Mouse (Mus musculus) embryo, embryonic 11 days (tissue): ENCODE results near the gene Hunk.

Experiments
- DNase-seq: peaks from one replicate; pipeline ENCODE4 v3.0.0-alpha.2; 2015

Gene Hunk

DNA sequence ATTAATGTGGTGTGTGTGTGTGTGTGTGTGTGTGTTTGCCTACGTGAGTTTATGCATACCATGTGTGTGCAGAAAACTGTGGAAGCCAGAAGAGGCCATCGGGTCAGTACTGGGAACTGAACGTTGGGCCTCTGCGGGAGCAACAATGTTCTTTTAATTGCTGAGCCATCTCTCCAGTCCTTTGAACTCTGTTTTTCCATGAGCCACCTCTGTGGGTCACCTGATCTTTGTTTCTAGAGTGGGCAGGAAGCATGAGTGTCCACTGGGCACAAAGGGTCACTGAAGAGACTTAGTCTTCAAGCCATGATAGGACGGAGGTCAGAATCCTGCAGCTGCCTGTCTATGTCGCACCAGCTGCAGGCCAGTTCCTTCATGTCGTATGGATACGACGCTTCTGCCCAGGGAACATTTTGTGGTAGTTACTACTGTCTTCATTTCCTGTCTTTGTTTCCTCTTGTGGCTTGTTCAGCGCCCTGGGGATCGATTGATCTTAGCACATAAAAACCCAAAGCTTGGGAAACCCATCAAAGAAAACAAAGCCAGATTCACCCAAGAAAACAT lies 10.3 kb downstream of the Hunk start:
- DNase-seq = no peak

DNA sequence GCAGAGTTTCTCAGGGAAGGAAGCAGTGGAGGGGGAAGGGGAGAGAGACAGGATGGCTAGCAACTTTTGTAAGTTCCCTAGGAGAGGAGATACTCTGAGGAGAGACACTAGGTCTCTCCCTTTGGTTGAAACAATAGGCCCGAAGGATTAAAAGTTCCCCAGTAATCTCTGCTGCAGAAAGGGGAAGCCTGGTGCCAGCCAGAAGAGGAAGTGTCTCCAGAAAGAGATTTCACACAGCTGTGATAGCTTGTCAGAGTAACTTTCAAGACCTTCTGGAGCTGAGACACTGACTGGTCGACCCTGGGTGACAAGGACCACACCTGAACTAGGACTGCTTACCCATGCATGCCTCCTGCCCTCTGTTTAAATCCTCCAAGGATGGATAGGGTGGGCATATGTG lies 11.1 kb downstream of the Hunk start:
- DNase-seq = no peak

DNA sequence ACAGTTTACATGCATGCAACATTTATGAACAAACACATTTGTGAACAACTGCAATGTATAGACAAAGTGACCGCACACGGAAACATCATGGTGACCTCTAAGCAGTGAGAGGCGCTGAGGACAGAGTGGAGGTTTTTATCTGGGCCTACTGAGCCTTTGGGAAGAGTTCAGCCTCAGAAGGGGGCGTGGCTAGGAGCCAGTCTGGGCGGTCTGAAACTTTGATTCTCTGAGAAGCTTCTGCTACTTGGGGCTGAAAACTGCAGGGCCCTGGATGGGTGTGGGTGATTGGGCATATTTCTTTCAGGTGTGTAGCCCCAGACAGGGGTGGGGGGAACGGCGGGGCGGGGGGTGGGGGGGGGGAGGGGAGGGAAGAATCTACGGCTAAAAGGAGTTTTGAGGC lies 14.5 kb downstream of the Hunk start:
- DNase-seq = peak; percentile 83

DNA sequence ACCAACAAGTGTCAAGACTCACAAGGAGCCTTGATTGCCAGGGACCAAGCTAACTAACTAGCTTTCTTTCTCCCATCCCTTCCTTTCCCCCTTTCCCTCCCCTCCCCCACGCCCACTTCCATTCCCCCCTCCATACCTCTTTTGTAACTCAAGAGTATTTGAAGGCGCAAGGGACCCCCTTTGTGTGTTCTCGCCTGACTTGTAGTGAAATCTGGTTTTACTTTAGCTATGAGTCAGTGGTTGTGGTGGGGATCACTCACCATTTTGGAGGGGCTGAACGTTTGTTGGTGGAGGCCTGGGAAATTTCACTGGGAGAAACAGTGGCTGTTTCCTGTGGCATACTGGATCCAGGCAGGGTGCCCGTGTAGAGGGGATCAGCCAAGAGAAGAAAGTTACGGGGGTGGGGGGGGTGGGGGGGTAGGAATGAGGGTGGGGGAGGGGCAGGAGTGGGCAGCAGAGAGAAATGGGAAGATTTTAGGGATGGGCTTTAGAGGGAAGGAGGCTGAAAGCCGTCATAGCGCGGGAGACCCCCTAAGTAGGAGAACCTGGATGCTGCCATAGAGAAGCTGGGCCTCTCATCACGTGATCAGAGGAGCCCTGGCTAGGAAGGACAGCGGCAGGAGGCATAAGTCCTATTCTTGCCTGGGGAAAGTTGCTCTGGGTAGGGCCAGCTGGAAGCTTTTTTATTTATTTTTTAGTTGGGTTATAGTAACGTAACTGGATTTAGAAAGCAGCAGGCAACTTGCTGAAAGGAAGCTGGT lies 15.3 kb downstream of the Hunk start:
- DNase-seq = peak; percentile 59

DNA sequence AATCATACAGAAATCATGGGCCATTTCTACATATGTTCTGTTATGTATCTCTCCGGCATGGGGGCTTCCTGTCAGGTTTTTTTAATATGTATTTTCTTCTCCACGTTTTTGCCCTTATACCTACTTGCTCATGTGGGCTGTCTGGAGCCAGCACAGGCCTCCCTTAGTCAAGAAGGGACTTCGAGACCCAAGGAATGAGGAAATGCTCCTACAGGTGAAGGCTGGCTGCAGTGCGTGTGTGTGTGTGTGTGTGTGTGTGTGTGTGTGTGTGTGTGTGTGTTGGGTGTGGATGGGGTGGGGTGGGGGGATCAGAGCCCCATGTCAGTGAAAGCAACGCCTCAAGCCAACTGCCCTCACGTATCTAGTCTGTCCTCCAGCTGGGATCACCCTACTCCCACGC lies 16.5 kb downstream of the Hunk start:
- no peak for DNase-seq

DNA sequence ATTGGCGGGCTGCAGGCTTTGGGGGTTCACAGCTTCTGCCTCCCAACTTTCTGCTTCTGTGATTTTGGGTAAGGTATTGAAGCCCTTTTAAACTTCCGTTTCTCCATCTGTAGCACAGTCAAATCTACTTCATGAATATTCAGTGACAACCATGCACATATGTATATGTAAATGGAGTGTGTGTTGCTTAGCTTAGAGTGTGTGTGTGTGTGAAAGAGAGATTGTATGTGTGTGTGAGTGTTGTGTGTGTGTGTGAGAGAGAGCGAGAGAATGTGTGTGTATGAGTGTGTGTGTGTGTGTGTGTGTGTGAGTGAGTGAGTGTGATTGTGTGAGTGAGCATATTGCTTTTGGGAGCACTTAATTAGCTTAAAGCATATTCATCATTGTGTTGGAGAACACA lies 19.4 kb downstream of the Hunk start:
- no peak for DNase-seq

DNA sequence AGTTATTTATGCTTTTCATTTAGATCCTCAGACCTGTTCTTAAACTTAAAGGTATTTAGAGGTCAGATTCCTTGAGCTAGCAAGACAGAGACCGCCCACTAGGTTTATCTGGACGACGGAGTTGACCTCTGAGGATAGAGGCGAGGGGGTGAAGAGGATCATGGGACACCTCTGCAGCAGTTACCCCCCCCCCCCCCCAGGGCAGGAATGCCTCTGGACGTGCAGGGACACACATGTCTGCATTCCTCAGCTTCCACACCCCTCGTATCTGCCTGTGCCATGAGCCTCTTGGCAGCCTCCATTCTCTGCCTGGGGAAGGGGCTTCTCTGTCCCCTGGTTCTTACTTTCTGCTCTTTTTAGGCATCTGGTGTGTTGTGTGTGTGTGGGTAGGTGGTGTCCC lies 19.8 kb downstream of the Hunk start:
- peak; percentile 50 for DNase-seq

DNA sequence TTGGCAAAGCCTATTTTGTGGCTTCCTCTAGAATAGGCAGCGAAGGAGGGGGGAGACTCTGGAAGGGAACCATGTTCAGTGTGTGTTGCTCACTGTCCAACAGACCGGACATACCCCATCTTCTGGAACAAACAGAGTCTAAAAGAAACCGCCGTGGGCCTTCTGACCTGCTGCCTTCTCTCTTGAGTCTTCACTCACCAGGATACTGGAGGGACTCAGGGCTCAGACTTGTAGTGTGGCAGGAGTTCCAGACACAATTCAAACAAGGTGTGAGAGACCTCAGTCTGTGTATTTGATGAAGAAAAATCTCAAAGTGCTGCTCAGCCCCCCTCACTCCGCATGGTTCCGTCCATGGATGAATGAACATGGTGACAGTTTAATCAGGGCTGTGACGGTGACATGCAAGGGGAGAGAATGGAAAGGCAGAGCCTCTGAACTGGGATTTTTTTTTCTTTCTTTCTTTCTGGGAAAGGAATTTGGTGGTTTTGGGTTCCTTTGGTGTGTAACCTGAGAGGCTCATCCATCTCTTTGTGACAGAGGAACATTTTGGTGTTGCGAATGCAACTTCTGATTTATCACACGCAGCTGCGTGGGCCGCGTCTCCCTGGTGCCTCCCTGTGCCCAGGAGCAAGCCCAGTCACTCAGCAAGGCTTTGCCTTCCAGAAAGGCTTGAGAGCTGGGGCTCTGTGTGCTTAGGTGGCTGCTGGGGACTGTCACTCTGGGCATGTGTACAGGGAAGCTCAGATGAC lies 21.9 kb downstream of the Hunk start:
- peak; percentile 76 for DNase-seq

DNA sequence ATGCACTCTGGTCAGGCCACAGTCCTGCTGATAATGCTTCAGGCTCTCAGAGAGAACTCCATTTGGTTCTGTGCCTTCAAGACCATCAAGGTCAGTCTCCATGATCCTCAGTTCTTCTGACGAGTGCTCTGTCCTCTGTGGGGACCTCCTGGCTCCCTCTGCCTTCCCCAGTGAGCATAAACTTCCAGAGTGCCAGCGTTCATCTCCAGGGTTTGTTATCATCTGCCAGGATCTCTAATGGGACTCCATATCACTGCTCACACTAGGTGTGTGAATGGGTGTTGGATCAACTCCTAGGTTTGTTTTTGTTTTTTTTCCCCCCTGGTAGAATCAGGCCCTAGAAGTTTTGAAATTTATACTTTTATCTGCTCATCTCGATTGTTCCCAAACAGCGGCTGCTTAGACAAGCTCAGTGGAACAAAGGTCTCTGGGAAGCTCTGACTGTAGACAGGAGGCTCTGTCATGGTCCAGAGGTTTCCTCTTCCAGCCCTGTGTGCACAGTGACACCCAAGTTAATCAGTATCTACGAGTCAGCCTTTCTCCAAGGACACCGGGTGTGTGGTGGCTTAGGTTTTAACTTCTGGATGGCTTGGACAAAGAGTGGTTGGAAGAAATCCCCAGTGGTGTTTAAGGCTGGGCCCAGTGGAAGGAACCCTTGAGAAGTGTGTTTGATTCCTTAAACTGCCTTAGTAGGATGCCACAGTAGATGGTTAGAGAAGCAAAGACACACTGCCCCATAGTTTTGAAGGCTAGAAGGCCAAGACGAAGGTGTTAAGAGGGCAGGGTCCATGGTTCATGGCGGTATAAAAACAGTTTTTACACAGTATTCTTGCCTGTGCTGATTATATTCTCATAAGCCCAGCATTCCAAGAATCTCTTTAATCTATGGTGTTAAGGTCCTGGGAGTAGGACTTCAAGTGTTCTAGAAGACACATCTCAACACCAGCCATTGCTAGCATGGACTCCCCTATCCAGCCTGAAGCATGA lies 26.6 kb downstream of the Hunk start:
- DNase-seq = no peak

DNA sequence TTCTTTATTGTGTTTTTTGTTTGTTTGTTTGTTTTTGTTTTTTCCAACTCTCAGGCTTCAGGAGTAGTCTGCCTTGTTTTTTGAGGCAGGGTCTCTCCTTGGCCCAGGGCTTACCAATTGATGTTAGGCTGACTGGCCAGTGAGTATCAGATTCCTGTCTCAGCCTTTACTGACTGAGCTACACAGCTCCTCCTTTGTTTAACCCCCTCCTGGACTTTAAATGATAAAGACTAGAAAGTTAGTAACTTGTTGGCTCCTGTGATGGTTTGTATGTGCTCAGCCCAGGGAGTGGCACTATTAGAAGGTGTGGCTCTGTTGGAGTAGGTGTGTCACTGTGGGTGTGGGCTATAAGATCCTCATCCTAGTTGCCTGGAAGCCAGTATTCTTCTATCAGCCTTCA lies 30.8 kb downstream of the Hunk start:
- DNase-seq = no peak

DNA sequence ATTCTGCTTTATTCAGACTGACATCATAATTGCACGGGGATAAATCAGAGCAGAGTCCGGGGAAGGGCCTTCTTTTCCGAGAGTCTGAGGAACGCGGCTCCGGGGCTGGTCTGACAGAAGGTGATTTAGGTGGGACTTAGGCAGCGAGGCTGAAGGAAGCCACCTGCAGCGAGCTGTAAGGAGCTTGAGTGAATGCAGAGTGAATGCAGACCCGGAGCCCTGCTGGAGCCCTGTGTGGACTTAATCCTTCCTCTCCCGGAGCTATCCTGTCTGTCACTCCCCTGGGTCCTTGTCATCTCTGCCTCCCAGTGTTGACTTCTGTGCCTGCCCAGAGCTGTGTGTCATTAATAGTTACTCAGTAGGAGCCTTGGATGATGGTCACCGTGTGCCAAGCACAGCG lies 32.8 kb downstream of the Hunk start:
- peak; percentile 78 for DNase-seq

DNA sequence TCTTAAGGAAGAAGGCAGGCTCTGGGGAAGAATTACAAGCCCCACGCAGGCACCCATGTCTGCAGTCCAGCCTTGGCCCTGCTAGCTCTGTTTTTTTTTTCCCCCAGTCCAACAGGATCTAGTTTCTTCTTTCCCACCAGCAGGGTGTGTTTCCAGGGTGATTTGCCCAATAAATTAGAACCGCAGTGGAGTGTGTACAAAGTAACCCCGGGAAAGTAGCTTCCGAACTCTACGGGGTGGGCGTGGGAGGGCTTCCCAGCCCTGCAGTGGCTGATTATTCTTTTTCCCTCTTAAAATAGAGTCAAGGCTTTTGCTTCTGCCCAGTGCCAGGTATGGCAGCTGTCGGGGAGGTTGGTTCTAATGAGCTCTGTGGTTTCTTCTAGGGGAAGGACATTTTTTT lies 35.3 kb downstream of the Hunk start:
- DNase-seq = peak; percentile 58

DNA sequence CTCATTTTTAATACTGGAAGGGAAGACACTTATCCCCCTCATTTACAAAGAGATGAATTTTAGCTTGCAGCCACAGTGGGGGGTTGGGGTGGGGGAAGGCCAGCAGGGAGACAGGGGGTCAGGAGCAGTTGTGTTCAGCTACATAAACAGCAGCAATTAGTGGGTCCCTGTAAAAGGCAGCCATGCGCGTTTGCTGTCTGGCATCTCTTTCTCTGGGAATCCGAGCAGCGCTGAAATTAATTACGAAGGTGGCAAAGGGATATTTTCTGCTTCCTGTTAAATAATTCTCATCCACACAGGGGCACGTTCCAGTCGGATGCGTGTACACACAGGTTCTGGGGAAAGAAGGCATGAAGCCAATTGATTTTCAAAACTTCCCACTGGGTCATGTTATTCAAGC lies 35.7 kb downstream of the Hunk start:
- DNase-seq = no peak

DNA sequence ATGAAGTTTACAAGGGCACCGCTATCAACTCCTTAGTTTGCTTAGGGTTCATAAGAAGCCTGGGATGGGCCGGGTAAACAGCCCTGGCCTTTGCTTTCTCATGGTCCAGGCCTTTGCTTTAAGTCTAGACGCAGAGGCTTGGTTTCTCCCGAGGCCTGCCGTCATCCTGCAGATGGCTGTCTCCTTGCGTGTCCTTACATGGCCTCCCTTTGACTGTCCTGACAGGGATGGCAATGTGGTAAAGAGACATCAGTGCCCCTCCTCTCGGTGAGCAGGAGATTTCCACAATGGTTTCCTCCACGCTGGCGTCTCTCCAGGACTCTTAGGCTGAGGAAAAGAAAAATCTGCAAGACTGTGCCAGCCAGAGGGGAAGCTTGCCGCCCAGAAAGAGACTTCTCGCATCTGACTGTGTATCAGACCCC lies 36.3 kb downstream of the Hunk start:
- DNase-seq = no peak

DNA sequence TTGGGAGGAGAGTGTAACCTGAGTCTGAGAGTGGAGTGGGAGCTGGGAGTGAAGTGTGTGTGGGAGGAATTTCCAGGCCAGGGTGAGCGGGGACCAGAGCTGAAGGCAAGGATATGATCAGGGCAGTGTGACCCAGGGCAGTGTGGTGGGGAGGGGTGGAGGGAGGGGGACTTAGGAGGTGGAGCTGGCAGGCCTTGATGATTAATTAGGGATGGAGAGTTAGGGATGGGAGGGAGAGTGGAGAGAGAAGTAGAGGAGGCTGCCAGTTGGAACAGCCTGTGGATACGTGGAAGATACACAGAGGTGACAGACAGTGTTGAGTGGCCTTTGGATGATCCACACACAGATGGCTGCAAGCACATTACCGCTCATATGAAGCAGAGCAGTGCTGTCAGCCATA lies 38.1 kb downstream of the Hunk start:
- no peak for DNase-seq

DNA sequence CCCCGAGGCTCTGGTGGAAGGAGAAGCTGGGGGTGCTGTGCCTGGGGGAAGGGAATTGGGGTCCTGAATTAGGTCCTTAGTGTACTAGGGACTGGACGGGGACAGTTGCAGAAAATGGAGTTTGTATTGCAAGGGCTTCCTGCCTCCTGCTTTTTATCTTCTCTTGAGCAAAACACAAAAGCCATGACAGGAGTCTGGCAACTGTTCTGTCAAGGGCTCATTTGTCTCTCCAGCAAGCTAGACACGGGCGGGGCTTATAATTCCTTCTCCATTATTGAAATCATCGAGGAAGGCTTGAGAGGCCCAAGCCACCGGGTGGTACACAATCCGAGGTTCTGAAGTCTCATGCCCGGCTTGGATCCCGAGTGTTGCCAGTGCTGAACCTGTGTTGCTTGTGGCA lies 38.6 kb downstream of the Hunk start:
- no peak for DNase-seq

DNA sequence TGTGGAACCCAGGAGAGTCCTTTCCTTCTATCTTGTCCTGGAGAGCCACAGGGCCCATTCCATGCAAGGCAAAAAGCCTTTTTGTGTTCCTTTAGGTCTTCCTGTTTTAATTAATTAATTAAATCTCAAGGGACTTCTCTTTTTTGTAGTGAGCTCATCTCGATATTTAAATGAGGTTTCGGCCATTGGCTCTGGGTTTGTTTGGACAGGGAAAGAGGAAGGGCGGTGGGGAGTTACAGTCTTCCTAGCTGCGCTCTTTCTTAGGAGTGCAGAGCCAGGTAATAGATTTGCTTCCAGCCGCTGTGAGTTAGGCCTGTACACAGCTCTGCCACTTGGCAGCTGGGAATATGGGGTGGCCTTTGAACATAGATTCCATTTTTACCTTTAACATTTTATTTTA lies 40.4 kb downstream of the Hunk start:
- DNase-seq = no peak

DNA sequence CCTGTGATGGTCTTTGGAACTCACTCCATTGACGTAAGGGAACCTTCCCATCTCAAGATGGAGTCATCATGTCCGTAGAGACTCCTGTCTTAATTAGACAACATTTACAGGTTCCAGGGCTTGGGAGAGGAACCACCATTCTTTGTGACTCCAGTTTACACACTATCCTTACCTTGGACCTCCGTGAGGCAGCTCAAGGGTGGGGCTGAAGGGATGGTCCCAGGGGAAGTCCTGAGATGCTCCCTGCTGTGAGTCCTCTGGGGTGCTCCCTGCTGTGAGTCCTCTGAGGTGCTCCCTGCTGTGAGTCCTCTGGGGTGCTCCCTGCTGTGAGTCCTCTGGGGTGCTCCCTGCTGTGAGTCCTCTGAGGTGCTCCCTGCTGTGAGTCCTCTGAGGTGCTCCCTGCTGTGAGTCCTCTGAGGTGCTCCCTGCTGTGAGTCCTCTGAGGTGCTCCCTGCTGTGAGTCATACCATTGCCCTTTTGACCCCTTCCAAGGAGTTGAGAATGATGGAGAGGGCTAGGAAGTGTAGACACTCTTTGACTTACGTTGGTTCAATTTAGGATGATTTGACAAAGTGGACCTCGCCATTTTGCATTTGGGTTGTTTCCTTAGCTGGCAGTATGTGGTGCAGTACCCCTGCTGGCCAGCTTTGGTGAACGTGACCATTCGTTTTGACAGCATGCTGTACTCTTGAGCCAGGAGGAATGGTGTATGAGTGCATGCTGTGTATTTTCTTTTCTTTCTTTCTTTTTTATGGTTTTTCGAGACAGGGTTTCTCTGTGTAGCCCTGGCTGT lies 42.2 kb downstream of the Hunk start:
- DNase-seq = no peak

DNA sequence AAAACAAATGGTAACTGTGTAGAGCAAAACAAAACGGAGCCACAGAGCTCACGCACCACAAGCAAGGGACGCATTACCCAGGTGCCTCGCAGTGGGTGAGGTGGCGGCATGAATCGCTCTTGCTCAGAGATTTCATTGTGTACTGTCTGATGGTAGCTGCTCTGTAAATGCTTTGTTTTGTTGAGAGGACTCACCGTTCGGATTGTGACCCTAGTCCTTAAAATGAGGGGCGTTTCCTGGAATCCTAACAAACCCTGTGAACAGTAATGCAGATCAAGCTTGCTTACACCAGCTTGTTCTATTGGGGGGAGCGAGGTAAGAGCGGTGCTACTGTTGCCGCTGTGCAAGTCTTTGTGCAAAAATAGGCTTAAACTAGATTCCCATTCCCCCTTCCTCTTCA lies 47.7 kb downstream of the Hunk start:
- no peak for DNase-seq

DNA sequence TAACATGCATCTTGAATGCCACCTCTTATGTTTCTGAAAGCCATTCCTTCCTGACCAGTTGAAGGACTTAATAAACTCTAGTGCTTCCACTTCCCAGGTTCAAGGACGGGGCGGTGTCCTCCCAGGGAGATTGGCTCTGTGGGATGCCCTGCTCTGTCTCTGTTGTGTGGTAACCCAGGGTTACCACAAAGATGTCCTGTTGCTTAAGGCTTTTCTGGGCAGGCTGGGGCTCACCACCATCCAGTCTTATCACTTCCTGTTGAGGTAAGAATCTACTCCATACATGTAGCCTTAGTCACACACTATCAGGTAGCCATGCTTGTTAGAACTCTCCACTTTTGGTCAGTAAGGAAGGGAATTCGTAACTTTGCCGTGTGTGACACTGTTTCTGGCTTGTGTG lies 49.4 kb downstream of the Hunk start:
- DNase-seq = no peak

DNA sequence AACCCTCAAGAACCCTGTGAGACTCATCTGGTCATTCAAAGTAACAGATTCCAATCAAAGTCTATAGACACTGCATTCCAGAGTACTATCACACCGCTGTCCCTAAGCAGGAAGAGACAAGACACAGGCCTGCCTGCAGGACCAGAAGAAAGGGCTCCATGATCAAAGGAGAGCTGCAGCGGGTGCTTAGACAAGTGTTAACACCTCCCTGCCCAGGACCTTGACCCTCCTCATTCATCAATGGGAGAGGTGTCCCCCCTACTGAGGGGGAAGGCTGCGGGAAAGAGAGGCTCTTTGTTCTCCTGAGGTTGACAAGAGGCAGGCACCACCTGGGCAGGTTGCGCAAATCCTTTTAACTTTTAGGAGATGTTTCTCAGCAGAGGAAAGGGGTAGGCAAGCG lies 51.5 kb downstream of the Hunk start:
- no peak for DNase-seq

DNA sequence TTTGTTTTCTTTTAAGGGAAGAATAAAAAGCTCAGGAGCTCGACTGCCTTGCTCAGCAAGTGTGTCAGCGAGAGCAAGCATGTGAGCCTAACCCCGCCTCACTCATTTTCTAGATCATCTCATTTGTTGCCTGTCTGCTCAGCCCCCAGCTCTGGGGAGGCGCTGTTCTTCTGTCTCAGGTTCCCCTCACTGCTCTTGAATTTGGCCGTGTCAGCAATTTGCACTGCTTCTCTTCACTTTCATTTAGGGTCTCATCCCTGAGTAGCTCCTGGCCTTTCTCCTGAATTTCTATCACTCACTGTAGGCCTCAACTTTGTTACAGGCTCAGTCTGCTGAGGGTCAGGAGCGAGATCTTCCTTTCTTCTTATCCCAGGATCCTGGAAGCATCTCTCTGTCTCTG lies 53.7 kb downstream of the Hunk start:
- DNase-seq = no peak
